Mouse (Mus musculus) regulatory T cell (primary cell): Measurements from ENCODE around the gene Aipl1.

Experiments
- in situ Hi-C: fragments of 300-600 bp; cut with MboI, MseI; formaldehyde crosslinking; loops from one replicate; pipeline ENCODE4 v1.15.1; 2025; ENCODE audit warnings: high pct_unique_total_duplicates

Gene Aipl1

GRCm38 (mm10) chr11:72037409-72037808 is at the start of gene Aipl1:
TSS of gene Aipl1 (minus strand) at chr11:72037509.
- in situ Hi-C loops: loop anchor here (25.0 kb wide), 1 partner anchor 1025 kb away; the partner anchor contains the start of genes Derl2, Dhx33 and Mis12

- in situ Hi-C loops: no loop called here
Measured at GRCm38 (mm10) chr11:72086251-72087046, 49.1 kb upstream of the Aipl1 start.

GRCm38 (mm10) chr11:72084337-72084736 is 47.0 kb upstream of the Aipl1 start:
- in situ Hi-C loops: no loop called here

- in situ Hi-C loops: no loop called here
Measured at GRCm38 (mm10) chr11:72082601-72083000, 45.3 kb upstream of the Aipl1 start.

GRCm38 (mm10) chr11:72080461-72080860 is 43.2 kb upstream of the Aipl1 start:
- in situ Hi-C loops: no loop called here

- in situ Hi-C loops: no loop called here
Measured at GRCm38 (mm10) chr11:72078647-72079046, 41.3 kb upstream of the Aipl1 start.

- in situ Hi-C loops: no loop called here
Measured at GRCm38 (mm10) chr11:72078056-72078455, 40.7 kb upstream of the Aipl1 start.

GRCm38 (mm10) chr11:72074230-72074629 is 36.9 kb upstream of the Aipl1 start:
- in situ Hi-C loops: no loop called here

GRCm38 (mm10) chr11:72072331-72072905 is 35.1 kb upstream of the Aipl1 start:
- in situ Hi-C loops: no loop called here

GRCm38 (mm10) chr11:72070733-72071132 is 33.4 kb upstream of the Aipl1 start:
- in situ Hi-C loops: no loop called here

GRCm38 (mm10) chr11:72068026-72068425 is 30.7 kb upstream of the Aipl1 start:
- in situ Hi-C loops: no loop called here

GRCm38 (mm10) chr11:72067326-72067725 is 30.0 kb upstream of the Aipl1 start:
- in situ Hi-C loops: no loop called here

- in situ Hi-C loops: no loop called here
Measured at GRCm38 (mm10) chr11:72066330-72066729, 29.0 kb upstream of the Aipl1 start.

- in situ Hi-C loops: no loop called here
Measured at GRCm38 (mm10) chr11:72065103-72065502, 27.8 kb upstream of the Aipl1 start.

- in situ Hi-C loops: no loop called here
Measured at GRCm38 (mm10) chr11:72064414-72064813, 27.1 kb upstream of the Aipl1 start.

GRCm38 (mm10) chr11:72061093-72061620 is 23.8 kb upstream of the Aipl1 start:
- in situ Hi-C loops: no loop called here

GRCm38 (mm10) chr11:72060416-72060815 is 23.1 kb upstream of the Aipl1 start:
- in situ Hi-C loops: no loop called here

GRCm38 (mm10) chr11:72057166-72057565 is 19.9 kb upstream of the Aipl1 start:
- in situ Hi-C loops: loop anchor here (5.0 kb wide), 1 partner anchor 265 kb away; no protein-coding TSS in a partner anchor

GRCm38 (mm10) chr11:72055176-72055575 is 17.9 kb upstream of the Aipl1 start:
- in situ Hi-C loops: loop anchor here (5.0 kb wide), 1 partner anchor 267 kb away; no protein-coding TSS in a partner anchor

- in situ Hi-C loops: no loop called here
Measured at GRCm38 (mm10) chr11:72052636-72053035, 15.3 kb upstream of the Aipl1 start.

GRCm38 (mm10) chr11:72052221-72052620 is 14.9 kb upstream of the Aipl1 start:
- in situ Hi-C loops: no loop called here
